Mouse (Mus musculus) neural tube, embryonic 13.5 days (tissue): Measurements from ENCODE around the gene Mex3b. TPM values are rescaled to one million over a fixed set of nuclear protein-coding genes. Genes with fewer than 3 reads are reported as not detected.
A peak's percentile ranks its signal among the peaks of the same experiment; 100 is the strongest.

ENCODE experiments used
- ATAC-seq: fragments of 200-750 bp; cut with Nextera tagmentation; 2 replicates; pipeline ENCODE4 v1.8.0; 2017; ENCODE audit warnings: low read depth, mild to moderate bottlenecking, moderate TSS enrichment, moderate library complexity
- H3K27ac ChIP-seq: fragments of 300-500 bp; sonication (generic); replicated peaks from 2 replicates; pipeline ENCODE4 v1.5.1; 2015; ENCODE audit warnings: moderate library complexity, mild to moderate bottlenecking, inconsistent platforms
- H3K27me3 ChIP-seq: fragments of 300-500 bp; sonication (generic); 2 replicates; pipeline ENCODE4 v1.6.1; 2015; ENCODE audit warnings: mild to moderate bottlenecking, inconsistent platforms
- H3K36me3 ChIP-seq: fragments of 300-500 bp; sonication (generic); 2 replicates; pipeline ENCODE4 v1.6.1; 2015; ENCODE audit warnings: mild to moderate bottlenecking, inconsistent platforms
- H3K4me1 ChIP-seq: fragments of 300-500 bp; sonication (generic); replicated peaks from 2 replicates; pipeline ENCODE4 v1.6.1; 2015; ENCODE audit warnings: inconsistent platforms
- H3K4me2 ChIP-seq: fragments of 300-500 bp; sonication (generic); 2 replicates; pipeline ENCODE4 v1.6.1; 2015; ENCODE audit warnings: inconsistent platforms, mild to moderate bottlenecking, moderate library complexity
- H3K4me3 ChIP-seq: fragments of 300-500 bp; sonication (generic); 2 replicates; pipeline ENCODE4 v1.5.1; 2015; ENCODE audit warnings: mild to moderate bottlenecking, inconsistent platforms
- H3K9ac ChIP-seq: fragments of 300-500 bp; sonication (generic); 2 replicates; pipeline ENCODE4 v1.6.1; 2015; ENCODE audit warnings: moderate library complexity, mild to moderate bottlenecking, inconsistent platforms
- H3K9me3 ChIP-seq: fragments of 300-500 bp; sonication (generic); 2 replicates; pipeline ENCODE4 v1.6.1; 2016; ENCODE audit warnings: inconsistent platforms
- WGBS: fragments of 180-500 bp; shearing (Covaris S2); methylation state at CpG from one replicate; pipeline ENCODE4 v1.1.7; 2015; 5-methylcytosine and 5-hydroxymethylcytosine counted together
- polyA plus RNA-seq: library from polyadenylated mRNA; unstranded; fragments of >200 nt; fragmentation: Nextera tagmentation; extraction: Ambion mirVana; gene quantifications from 2 replicates; pipeline ENCODE4 v1.2.1, GENCODE M21; 2015

The Mex3b gene
- polyA plus RNA-seq, 1 experiment from 2014 or later: 31.8 TPM

GRCm38 (mm10) chr7:82851670-82852069 lies 15.5 kb upstream of the Mex3b start:
- Histone ChIP-seq H3K27me3 (no peaks in the 10 kb centered on the region), H3K4me2 (no peak overlapping the region), H3K4me3 (no peak overlapping the region), H3K36me3 (no peaks in the 10 kb centered on the region), H3K27ac (no peak overlapping the region), H3K9me3 (no peaks in the 10 kb centered on the region), H3K4me1 (peaks cover 14% of the 10 kb centered on the region), H3K9ac (no peak overlapping the region)
- no peak for ATAC-seq
- WGBS: 91% methylated on average over 4 of the region's 4 CpGs

DNA sequence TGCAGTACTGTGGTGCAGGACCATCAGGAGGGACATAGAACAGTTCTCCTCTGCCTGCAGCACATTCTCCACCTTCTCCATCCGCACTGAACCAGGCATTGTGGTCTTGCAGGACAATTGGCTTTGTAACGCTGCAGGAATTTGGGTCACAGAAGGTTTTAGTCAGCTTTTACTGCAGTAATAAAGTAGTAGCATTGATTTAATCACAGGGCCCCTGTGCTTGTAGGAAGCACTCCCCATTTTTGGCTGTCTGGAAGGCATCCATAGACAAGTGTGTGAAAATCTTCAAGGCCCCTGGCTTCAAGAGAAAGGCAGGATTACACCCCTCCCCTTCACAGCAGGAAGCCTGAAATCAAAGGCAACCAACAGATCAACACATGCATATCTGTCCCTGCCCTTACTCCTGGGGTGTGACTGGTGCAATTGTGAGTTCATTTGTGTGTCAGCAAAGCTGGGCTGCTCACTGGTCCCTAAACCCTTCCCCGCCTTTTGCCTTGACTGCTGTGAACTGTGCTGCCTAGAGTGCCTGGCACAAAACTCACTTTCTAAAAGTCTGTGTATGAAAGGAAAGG lies 12.9 kb upstream of the Mex3b start:
- no peaks in the 10 kb centered on the region for H3K9me3 ChIP-seq
- 23% methylated on average over 3 of the region's 3 CpGs for WGBS
- no peaks in the 10 kb centered on the region for H3K36me3 ChIP-seq
- H3K4me2 ChIP-seq: no peak overlapping the region
- no peak overlapping the region for H3K4me3 ChIP-seq
- peaks cover 10% of the 10 kb centered on the region for H3K4me1 ChIP-seq
- no peak for ATAC-seq
- H3K9ac ChIP-seq: 0 out of 2 replicates have a peak overlapping the region, but pooled peaks have one; percentile 17
- H3K27me3 ChIP-seq: no peaks in the 10 kb centered on the region
- no peak overlapping the region for H3K27ac ChIP-seq

DNA sequence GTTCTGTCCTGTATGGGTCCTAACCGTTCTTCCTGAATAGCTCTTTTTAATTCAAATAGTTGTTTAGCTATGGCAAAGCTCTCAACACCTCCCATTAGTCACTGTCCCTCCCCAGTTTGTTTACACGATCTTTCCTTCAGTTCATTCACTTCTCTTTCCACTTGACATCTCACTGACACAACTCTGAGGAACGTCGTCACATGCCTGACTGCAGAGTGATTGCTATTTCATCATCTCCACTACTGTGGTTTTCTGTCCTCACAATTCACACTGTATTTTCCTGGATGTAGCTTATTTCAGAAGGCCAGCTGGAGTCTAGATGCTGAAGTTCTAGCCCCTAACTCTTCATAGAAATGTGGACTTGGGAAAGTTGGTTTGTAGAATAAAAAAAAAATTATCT lies 8.5 kb upstream of the Mex3b start:
- Histone ChIP-seq H3K27me3 (no peaks in the 10 kb centered on the region), H3K4me1 (peaks cover 16% of the 10 kb centered on the region), H3K36me3 (no peaks in the 10 kb centered on the region), H3K4me3 (no peak overlapping the region), H3K4me2 (no peak overlapping the region), H3K27ac (no peak overlapping the region), H3K9me3 (no peaks in the 10 kb centered on the region), H3K9ac (no peak overlapping the region)
- 61% methylated on average over 4 of the region's 4 CpGs for WGBS
- no peak for ATAC-seq

DNA sequence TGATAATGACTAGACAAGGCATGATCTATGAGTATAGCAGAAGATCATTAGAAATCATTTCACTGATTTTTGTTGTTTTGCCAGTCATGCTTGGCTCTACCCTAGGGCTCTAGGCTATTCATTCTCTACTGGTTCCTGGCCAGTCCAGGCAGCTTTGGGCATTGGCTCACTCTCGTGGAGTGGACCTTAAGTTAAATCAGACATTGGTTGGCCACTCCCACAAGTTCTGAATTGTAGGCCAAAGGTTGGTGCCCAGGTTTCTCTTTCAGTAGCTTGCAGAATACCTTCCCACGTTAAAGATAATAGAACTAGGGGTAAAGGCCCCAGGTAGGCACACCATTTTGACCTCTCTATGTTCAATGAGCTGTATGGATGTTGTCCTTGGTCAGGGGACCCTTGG lies 6.5 kb upstream of the Mex3b start:
- no peak overlapping the region for H3K4me2 ChIP-seq
- H3K9me3 ChIP-seq: no peaks in the 10 kb centered on the region
- H3K27me3 ChIP-seq: no peaks in the 10 kb centered on the region
- H3K4me1 ChIP-seq: peaks cover 23% of the 10 kb centered on the region
- no peak overlapping the region for H3K4me3 ChIP-seq
- H3K36me3 ChIP-seq: no peaks in the 10 kb centered on the region
- 83% methylated on average over 2 of the region's 2 CpGs for WGBS
- no peak overlapping the region for H3K27ac ChIP-seq
- H3K9ac ChIP-seq: no peak overlapping the region
- ATAC-seq: no peak

DNA sequence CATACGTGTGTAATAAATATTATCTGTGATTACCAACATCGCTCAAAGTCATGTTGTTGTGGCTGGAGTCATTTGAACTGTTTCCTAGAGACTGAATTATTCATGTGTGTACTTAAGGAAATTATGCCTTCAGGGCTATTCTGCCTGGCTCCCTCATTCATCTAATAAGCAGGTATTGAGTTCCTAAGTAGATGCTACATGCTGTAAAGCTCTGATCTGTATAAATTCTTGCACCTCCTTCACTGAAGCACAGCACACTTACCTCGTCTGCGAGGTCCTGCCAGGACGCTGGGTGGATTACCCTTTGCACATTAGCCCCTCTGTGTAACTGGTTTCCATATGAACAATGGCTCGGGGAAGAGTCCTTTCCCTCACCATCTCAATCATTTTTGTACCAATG lies 3.8 kb upstream of the Mex3b start:
- Histone ChIP-seq H3K4me2 (peak overlapping the region; percentile 12; the same call in 1 of the 2 replicates), H3K4me3 (no peak overlapping the region), H3K36me3 (no peaks in the 10 kb centered on the region), H3K4me1 (peaks cover 23% of the 10 kb centered on the region), H3K27me3 (no peaks in the 10 kb centered on the region), H3K9me3 (no peaks in the 10 kb centered on the region), H3K27ac (peak overlapping the region; percentile 100), H3K9ac (peak overlapping the region; percentile 44)
- no peak for ATAC-seq
- 24% methylated on average over 6 of the region's 6 CpGs for WGBS

GRCm38 (mm10) chr7:82864260-82864990 lies 2.7 kb upstream of the Mex3b start:
- Histone ChIP-seq H3K4me2 (peak overlapping the region; percentile 95), H3K9ac (peak overlapping the region; percentile 94), H3K27me3 (no peaks in the 10 kb centered on the region), H3K9me3 (no peaks in the 10 kb centered on the region), H3K4me3 (peak overlapping the region; percentile 99), H3K27ac (peak overlapping the region; percentile 100), H3K36me3 (peaks cover 7% of the 10 kb centered on the region), H3K4me1 (peaks cover 27% of the 10 kb centered on the region)
- no peak for ATAC-seq
- 16% methylated on average over 8 of the region's 8 CpGs for WGBS

GRCm38 (mm10) chr7:82864991-82865771 lies 2.0 kb upstream of the Mex3b start:
- peak overlapping the region; percentile 94 for H3K9ac ChIP-seq
- H3K9me3 ChIP-seq: no peaks in the 10 kb centered on the region
- H3K4me1 ChIP-seq: peaks cover 30% of the 10 kb centered on the region
- peak overlapping the region; percentile 99 for H3K4me3 ChIP-seq
- H3K4me2 ChIP-seq: peak overlapping the region; percentile 95
- ATAC-seq: no peak; the same call in 1 of the 2 replicates
- 1% methylated on average over 22 of the region's 22 CpGs for WGBS
- peaks cover 14% of the 10 kb centered on the region for H3K36me3 ChIP-seq
- no peaks in the 10 kb centered on the region for H3K27me3 ChIP-seq
- peak overlapping the region; percentile 100 for H3K27ac ChIP-seq

- H3K27me3 ChIP-seq: no peaks in the 10 kb centered on the region
- peak; percentile 92 for ATAC-seq
- H3K9ac ChIP-seq: peak overlapping the region; percentile 100
- H3K4me1 ChIP-seq: peaks cover 30% of the 10 kb centered on the region
- H3K36me3 ChIP-seq: peaks cover 18% of the 10 kb centered on the region
- peak overlapping the region; percentile 99 for H3K4me3 ChIP-seq
- no peaks in the 10 kb centered on the region for H3K9me3 ChIP-seq
- WGBS: under 1% methylated on average over 65 of the region's 70 CpGs
- H3K27ac ChIP-seq: peak overlapping the region; percentile 100
- peak overlapping the region; percentile 95 for H3K4me2 ChIP-seq
These were observed 1.2 kb upstream of the Mex3b start for GRCm38 (mm10) chr7:82865834-82866485.

DNA sequence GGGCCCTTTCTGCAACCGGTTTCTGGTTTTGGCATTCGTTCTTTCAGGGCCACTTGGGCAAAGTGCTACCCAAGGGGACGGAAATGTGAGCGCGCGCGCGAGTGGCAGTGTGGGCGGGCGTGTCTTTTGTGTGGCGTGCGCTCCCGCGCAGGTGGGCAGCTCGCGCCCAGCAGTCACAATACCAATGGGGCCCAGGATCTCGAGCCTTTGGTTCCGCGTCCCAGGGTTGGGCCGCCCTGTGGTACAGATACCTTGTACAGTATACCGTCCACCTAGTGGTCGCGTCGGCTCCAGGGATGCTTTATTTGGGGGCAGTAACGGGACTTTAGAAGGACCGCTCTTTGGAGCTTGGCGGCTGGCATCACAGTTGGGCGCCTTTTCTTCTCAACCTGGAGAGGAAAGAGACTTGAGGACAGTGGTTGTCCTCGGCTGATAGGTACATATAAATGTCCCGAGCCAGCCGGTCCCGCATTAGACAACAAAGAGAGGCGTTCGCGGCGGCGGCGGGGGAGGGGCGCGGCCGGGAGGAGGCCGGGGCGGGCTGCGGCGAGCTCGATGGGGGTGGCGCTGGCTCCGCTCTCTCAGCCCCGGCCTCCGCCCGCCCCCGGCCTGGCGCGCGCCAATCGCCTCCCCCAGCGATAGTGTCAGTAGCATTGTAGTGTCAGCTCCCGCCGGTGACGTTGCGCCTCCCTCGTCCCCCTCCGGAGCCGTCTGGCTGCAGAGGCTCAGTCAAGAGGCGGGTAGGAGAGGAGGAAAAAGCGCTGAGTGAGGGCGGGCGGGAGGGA lies 455 bp upstream of the Mex3b start:
- ATAC-seq: peak; percentile 85
- Histone ChIP-seq H3K27ac (peak overlapping the region; percentile 100), H3K4me1 (peaks cover 32% of the 10 kb centered on the region), H3K9me3 (no peaks in the 10 kb centered on the region), H3K9ac (peak overlapping the region; percentile 100), H3K27me3 (no peaks in the 10 kb centered on the region), H3K36me3 (peaks cover 20% of the 10 kb centered on the region), H3K4me2 (peak overlapping the region; percentile 95), H3K4me3 (peak overlapping the region; percentile 99)
- under 1% methylated on average over 62 of the region's 68 CpGs for WGBS

- H3K4me2 ChIP-seq: peak overlapping the region; percentile 95
- H3K36me3 ChIP-seq: peaks cover 31% of the 10 kb centered on the region
- H3K4me3 ChIP-seq: peak overlapping the region; percentile 99
- peaks cover 44% of the 10 kb centered on the region for H3K4me1 ChIP-seq
- WGBS: under 1% methylated on average over 56 of the region's 56 CpGs
- H3K9me3 ChIP-seq: no peaks in the 10 kb centered on the region
- no peaks in the 10 kb centered on the region for H3K27me3 ChIP-seq
- peak overlapping the region; percentile 100 for H3K9ac ChIP-seq
- peak overlapping the region; percentile 100 for H3K27ac ChIP-seq
- no peak for ATAC-seq
These were observed 1.4 kb downstream of the Mex3b start for GRCm38 (mm10) chr7:82868309-82869230.
